Mouse (Mus musculus) adrenal gland, adult 8-10 months (tissue): ENCODE measurements at regions not wholly inside any gene's neighbourhood (a gene's known extent, or its start where the extent isn't known, plus 50 kb on each side); places are given as distances from the start of the nearest gene placed in this dataset.

ENCODE experiments used
- DNase-seq: peaks from one replicate; pipeline ENCODE4 v3.0.0; 2022

DNA sequence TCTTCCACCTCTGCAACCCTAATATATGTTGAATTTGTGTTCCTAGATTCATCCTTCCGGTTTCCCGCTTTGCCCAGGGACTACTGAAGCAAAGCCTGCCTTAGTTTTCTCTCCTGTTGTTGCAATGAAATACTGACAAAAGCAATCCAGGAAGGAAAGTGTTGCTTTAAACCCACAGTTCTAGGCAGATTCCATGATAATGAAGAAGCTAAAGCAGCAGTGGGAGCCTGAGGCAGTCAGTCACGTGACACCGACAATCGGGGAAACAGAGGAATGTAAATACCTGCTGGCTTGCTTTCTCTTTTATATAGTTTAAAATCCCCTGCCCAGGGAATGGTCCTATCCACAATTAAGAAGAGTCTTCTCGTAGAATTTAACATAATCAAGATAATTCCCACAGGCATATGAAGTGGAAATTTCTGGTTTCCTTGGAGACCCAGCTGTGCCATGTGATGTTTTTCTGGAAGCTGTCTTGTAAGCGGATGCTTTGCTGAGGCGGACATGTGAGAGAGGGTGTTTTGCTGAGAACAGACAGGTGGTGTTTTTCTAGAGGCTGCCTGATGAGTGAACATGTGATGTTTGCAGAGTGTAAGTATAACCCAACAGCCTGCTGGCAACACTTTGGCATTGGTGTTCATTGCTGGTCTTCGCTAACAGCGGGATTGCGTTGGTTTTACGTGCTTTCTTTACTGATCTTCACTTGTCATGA lies 398.0 kb downstream of the Prim2 start:
- no peak for DNase-seq

DNA sequence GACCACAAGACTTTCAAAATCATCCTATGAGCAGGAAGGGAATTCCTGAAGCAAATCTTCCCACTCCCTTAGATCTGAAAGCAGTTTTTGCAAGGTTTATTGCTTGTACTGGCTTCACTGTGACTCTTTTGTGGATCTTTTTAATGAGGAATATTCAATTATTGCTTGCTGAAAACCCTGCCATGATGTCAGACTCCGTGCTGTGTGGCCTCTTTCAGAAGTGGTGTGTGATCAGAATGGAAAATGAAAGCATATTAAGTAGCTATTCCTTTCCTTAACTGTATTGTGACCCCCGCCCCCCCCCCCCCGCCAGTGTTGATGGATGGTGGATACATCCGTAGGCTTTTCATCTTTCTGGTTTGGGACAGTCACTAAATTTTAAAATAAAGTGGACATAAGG lies 400.4 kb downstream of the Prim2 start:
- DNase-seq = no peak

DNA sequence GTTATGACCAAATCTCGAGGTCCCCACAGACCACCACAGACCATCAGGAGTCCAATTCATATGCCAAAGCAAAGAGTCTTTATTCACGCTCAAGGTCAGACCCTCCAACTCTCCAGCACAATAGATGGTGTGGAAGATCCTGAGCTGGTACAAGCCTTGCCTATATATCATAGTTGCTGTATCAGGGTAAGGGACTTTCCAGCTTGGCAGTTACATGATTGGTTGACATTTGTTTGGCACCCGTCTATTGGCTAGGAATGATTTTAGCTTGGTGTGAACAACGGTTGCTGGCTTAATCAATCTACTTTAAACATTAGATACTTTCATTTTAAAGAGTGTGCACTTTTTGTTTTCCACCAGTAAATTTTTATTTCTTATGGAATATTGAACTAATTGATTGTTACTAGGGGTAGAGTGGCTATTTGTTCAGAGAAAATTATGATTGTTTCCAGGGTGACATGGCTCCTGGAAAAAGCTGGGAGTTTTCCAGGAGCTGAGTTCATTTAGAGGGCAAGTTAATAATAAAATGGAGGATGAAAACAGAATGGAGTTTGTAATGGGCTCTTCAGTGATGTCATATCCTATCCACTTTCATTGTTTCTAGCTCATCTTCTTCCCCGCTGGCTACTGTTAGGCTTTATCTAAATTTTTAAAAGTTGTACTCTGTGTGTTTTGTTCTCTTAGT lies 403.7 kb downstream of the Prim2 start:
- no peak for DNase-seq

DNA sequence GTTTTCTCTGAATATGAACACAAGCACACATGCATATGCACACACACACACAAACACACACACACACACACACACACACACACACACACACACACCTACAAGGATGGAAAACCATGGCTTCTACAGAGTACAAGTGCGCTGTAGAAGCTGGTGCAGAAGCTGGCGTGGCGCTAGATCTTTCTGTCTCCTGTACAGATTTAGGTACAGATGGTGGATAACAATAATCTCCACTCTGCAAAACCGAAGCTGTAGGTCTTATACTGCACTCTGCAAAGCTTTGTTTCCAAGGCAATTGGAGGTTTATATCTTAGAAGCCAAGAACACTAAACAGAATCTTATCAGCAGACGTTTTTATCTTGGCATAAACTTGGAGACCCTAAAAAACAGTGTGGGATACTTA lies 420.1 kb downstream of the Prim2 start:
- no peak for DNase-seq

DNA sequence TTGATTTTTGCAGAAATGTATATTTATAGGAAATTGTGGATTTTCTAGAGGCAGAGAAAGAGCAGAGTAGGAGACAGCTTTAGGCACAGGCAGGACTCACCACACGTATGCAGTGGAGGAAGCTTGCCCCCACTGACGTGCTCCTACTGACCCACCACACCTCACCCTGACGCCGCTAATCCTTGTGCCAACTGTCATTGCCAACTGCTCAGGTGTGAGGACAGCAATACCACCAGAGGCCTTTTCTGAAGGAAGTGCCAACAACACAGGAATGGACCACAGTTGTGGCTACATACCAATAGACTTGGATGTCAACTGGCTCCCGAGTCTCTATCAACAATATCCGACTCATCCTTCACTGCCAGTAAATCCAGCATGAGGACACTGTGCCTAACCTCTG lies 422.5 kb downstream of the Prim2 start:
- DNase-seq = no peak

DNA sequence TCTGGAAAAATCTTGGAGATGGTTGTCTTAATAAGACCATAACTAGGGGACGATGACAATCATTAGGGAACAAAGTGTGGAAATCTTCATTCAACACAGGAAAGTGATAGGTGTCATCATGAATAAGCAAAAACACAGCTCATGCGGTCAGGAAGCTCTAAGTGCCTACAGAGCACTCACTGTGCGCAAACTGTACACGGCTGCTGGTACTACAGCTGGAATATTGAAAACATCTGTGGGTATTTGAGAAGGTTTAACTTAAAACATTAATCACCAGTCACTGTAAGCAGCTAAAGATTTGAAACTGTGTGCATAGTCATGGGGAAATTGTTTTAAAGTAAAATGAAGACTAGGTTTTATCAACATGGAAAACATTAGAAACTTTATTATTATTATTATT lies 424.4 kb downstream of the Prim2 start:
- DNase-seq = no peak

DNA sequence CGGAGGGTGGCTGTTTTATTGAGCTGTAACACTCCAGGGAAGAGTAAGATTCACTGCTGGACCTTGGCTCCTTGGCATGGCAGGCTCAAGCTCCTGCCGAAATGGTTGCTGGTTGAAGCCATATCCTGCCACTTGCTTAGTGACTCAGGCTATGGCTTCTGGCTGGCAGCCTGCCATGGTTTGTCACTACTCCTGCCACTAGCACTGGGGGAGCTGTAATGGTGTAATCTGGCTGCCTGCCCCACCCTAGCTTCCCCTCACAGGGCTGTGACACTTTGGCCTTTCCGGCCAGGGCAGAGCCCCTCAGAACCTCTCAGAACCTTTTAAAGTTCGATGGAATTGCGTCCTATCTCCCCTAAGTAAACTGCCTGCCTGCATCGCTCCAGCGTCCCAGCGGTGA lies 424.9 kb downstream of the Prim2 start:
- DNase-seq = no peak

DNA sequence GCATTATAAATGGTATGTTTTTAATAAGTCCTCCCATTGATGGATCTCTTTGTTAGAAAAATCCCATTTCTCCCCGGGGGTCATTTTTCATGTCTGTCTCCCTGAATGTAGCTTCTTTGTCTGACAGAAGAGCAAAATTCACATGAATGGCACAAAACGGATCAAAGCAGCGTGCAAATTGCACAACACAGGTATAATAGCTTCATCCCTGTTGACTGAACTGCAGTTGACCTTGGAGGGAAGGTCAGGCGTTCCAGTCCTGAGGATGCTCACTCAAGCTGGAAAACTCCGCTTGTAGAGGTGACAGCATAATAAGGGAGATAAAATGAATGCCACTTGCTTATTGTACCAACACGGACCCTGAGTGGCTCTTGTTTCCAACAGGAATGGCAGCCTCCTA lies 446.6 kb downstream of the Prim2 start:
- DNase-seq = no peak

DNA sequence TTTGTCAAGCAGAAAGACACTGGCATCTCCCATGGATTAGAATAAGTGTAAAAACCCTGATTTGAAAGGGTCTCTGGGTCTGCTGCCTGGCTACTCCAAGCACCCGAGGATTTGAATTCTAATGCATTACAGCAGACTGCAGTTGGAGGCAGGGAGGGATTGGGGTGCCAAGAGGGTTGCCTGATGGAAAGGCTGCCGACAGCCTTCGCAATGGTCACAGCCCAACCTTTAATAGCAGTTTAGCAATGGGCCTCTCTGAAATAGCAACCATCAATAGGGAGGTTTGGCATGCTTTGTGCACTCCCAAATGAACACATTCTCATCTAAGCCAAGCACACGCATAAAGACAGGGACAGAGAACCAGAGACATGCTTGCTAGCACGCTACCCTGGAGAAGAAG lies 454.8 kb downstream of the Prim2 start:
- no peak for DNase-seq

DNA sequence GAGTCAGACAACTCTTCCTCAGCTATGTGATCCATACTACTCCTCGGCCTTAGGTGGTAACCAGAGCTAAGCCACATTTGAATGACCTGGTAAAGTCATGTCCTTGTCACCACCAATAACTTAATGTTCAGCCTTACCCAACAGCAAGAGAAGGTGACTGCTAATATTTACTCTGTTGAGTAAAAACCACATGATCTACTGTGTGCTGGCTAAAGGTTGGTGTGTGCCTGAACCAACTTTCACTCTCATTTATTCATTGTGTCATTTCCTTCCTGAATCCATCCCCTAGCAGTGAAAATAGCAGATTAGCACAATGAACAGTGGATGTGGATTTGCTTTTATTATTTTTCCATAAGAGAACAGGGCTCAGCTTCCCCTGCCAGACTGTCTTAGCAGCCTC lies 455.2 kb downstream of the Prim2 start:
- no peak for DNase-seq

DNA sequence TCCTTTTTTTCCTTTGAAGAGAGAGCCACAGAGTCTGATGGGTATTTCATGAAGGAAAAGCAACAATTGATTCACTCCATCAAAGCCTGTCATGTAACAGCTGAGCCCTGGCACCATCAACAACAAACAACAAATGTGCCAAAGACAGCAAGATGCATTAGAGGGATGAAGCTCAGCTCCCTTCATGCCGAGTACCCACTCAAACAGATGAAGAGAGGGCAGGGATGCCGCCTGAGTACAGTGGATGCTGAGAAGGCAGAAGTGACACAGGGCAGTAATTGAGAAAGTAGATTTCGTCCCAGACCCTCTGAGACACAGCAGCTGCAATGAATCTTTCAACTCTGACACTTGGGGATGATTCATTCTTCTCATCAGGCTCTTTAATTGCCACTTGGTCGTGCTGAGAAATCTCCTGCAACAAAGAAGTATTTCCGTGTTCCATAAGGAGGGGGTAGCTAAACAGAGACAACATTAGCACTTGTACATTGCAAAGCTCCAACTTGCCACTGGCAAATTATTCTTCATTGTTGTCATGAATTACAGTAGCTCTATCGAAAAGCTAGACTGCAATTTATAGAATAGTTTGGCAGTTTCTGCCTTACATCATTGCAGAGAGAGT lies 467.9 kb downstream of the Prim2 start:
- DNase-seq = no peak

DNA sequence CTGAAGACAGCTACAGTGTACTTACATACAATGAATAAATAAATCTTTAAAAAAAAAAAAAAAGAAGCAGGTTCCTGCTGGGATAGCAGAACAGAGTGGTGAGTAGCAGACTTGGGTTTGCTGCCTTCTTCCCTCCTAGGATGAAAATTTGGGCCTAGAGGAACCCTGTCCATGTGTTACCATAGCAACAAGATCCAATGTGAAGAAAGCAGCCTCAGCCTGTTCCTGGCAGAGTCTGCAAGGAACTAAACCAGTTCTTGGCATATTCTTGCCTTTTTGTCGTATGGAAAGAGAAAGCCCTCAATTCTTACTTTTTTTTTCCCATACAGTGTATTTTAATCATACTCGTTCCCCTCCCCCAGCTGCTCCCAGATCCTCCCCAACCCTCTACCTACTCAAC lies 474.5 kb downstream of the Prim2 start:
- DNase-seq = no peak

DNA sequence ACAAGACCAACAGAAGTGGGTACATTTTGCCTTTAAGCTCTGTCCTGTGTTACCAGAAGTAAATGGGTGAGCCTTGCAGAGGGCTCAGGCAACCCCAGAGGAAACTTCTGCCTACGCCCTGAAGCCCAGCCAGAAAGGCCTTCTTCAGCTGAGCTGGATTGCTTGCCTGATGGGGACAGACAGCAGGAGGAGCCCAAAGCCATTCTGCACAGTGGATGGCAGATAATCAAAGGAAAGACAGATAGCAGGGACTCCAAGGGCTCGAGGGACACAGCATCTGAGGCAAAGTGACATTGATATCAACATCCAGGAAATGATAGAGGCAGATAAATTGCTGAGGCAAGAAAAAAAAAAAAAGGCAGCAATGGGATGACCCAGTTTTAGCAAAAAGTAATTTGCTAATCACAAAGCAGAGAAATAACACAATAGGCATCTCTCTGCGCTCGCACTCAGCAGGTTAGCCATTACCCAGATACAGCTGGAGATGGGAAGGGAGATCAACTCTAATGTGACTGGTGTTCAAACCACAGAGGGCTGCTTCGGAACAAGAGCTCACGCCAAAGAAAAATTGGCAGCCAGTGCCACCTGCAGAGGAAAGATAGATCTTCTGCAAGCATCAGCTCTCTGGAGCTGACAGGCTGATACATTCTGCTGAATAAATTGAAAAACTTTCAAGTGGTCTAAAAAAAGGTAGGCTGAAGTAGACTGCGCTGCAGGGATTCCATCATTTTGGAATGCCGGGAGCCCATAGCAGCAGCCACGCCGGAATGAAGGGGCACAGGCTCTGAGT lies 494.8 kb downstream of the Prim2 start:
- DNase-seq = peak; percentile 2

DNA sequence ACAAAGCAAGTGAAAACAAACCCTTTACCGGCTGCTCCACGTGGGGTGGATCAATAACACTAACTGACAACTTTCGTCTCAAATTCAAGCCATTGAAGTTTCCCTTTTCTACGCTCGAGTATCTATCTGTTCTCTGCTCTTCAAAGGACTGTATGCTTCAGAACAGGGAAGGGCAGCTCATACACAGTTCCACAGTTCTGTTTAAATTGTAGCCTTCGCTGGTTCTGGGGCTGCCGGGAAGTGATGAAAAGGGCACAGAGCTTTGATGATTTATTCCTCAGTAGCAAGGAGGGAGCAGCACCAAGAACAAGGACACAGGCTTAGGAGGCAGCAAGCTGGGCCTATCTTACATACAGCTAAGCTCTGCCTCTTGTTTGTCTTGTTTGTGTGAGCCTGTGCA lies 532.6 kb downstream of the Prim2 start:
- DNase-seq = peak; percentile 11

DNA sequence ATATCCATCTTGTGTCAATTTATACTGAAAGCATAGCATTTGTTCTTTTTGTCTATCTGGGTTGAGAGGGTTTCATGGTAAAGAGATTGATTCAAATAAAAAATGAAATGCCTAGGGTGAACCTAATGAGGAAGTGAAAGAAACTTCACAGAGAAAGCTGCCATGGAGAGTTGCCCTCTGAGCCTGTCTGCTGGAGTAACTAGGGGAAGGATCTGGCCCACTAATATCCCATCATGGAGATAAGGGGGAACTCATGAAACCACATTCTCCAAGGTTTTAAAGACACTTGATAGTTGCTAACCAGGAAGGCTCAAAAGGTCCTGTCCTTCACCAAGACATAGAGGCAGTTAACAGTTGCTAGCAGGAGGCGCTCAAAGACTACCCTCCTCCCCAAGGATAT lies 539.2 kb downstream of the Prim2 start:
- DNase-seq = no peak

DNA sequence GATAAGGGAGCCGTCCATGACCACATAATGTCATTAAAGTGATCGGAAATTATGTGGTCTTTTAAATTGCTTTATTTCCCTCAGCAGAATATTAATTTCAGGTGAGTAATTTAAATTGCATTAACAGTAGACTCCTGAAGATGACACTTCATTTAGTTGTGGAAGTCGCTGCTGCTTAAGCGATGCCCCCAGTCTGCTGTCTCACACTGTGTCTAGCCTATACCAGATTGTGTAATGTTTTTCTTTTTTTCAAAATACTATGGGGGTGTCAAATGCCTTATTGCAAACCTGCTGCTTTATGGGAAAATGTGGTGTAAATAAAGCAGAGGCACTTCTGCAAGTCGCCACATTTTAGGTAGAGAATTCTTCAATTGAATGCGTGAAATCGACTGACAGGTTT lies 544.5 kb downstream of the Prim2 start:
- no peak for DNase-seq

DNA sequence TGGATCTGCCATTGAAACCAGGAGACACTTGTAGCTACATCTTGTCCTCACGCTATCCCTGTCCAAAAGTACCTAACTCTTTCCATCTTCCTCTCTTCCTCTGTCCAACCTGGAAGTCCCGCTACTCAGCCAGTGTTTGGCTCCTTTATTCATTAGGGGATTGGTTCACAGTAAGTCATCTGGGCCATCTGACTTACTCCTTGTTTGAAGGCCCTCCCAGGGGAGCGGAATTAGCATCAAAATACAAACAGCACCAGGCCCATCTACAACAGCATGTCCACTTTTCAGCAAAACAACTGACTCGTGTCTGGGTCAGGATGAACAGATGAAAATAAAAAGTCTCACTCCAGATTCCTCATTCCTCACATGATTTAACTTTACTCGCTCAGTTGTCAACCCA lies 559.2 kb upstream of the Gm5415 start:
- no peak for DNase-seq

DNA sequence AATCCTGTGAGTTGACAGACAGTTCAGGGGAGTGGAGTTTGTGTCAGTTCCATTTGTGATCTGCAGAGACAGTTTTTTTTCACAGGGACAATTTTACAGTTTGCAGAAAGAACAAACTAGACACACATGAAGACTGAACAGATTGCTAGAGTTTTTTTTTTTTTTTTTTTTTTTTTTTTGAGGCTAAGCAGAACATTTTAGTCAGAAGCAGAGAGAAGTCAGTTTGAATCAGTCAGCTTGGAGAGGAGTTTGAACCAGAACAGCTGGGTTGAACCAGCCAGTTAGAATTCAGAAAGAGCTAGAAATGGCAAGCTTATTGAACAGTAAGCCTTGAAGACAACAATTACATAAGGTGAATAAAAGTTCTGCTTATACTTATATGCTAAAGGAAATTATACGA lies 557.2 kb upstream of the Gm5415 start:
- no peak for DNase-seq

DNA sequence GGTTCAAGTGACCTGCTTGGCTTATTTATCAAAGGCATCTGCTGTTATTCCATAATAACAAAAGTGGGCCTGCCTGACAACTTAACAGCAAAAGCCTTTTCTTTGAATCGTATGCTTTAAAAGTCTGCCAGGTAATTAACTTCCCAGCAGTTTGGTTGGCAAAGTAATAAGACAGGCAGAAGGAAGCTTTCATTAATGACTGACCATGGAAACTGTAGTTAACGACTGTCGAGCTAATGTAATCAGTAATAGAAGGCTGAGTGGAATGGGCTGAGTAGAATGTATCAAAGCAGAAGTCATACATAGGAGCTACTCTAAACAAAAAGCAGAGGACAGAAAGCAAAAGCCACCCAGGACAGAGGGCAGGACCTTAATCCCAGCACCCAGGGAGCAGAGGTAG lies 551.0 kb upstream of the Gm5415 start:
- DNase-seq = no peak

DNA sequence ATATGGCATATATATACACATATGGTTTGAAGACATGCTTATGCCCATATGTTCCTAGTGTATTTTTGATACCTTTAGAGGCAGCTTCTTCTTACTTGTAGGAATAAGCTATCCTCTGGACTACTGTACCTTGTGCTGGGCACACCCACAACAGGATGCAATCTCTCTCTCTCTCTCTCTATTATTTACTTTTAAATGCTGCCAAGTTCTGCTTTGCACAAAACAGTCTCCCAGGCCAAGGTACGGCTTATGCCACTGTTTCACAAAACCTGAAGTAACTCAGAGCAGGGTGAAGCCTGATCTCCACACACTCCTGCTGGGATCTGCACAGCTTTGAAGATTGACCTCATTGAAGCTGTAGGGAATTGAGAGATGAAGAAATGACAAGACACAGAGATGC lies 549.8 kb upstream of the Gm5415 start:
- DNase-seq = no peak

DNA sequence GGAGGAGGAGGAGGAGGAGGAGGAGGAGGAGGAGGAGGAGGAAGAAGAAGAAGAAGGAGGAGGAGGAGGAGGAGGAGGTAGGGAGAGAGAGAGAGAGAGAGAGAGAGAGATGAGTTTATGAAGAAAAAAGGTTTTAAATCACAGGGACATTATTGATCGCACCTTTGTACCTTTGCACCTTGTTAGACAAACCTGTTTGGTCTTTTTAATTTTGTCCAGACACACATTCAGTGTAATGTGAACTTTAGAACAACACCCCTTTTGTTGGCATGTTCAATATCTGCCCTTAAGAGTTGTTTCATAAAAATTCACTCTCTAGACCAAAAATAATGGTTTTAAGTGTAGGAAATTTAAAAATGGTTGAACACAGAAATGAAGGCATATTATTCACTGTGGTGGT lies 527.5 kb upstream of the Gm5415 start:
- DNase-seq = no peak

DNA sequence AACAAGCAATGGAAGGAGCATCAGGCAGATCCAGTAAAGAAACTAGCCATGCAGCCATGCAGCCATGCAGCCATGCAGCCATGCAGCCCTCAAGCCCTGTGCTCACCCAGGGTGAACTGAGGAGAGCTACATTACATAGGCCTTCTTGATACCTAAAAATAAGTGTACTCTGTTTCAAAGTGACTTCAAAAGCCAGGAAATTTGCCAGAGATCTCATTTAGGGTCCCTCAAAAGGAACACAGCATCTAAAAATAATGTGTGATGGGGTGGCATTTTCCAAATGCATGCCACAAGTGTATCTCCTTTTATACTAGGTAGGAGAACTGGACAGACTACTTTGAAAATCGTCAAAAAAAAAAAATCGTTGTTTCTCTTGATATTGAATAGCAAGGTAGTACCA lies 510.9 kb upstream of the Gm5415 start:
- no peak for DNase-seq

DNA sequence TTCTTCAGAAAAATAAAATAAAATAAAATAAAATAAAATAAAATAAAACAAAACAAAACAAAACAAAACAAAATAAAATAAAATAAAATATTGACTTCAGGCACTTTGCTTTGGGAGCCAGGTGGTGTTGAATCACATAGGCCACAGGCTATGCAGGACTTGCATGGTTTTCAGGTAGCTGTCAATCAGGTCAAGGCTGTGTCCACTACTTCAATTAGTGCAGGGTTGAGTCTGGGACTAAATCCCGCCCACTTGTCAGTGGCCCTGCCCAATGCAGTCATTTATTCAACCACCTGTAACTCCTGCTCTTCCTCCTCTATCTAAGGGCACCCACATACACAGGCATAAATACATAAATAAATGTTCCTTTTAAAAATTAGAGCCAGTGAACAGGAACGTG lies 497.3 kb upstream of the Gm5415 start:
- DNase-seq = no peak

DNA sequence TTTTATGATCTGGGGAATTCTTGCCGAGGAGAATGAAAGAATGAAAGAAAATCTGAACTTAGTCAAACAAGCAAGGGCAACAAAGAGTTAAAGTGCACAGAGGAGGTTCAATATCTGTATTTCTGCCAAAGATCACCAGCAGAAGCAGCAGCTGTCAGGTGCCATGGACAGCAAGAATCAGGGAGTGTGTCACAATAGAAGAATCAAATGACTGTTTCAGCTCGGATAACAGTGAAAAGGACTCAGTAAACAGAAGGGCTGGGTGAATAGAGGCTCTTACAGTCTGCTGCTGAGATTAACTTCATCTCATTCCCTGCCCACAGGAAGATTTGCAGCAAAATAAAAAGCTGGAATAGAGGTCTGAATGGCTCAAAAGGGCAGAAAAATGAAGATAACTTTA lies 495.3 kb upstream of the Gm5415 start:
- DNase-seq = no peak
